Mouse (Mus musculus): ENCODE data around the gene Olfr646. TPM values are rescaled to one million over a fixed set of nuclear protein-coding genes. Genes with fewer than 3 reads are reported as not detected.

Olfr646 gene
- not detected for total RNA-seq (2021)
- long read RNA-seq = 0 reads

GRCm38 (mm10) chr7:104104757-104104972, at the start of gene Olfr646:
Olfr646 (plus strand) TSS chr7:104104873.
- DNase-seq (ENCODE audit: low spot score in 2 of 2) = no peak

- DNase-seq (ENCODE audit: low spot score in 2 of 2) = no peak
Measured at GRCm38 (mm10) chr7:104059215-104059614, 45.5 kb upstream of the Olfr646 start.

GRCm38 (mm10) chr7:104061345-104061744, 43.3 kb upstream of the Olfr646 start, which contains the start of gene 4930516K23Rik:
4930516K23Rik (minus strand) TSS chr7:104061445.
- no peak for DNase-seq (ENCODE audit: low spot score in 2 of 2)

DNA sequence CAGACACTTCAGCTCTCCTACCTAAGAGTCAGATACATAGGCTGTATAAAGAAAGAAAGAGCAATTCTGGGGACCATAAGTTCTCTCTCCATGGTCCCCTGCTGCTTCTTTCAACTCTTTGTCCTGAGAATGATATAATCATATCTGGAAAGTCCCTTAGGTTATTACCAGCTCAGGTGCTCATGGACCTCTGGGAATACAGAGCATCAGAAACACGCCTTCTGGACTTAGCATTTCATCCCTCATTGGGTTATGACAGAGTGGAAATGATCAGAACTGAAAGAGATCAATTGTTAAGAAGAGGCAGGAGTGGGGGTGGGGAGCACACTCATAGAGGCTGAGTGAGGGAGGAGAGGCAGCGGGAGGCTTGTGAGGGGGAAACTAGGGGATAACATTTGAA, 32.9 kb upstream of the Olfr646 start, which contains the start of gene Olfr644:
Gene Olfr644, minus strand, starts transcription at position 101 of the 400 bp plus-strand sequence.
- no peak for DNase-seq (ENCODE audit: low spot score in 2 of 2)

DNA sequence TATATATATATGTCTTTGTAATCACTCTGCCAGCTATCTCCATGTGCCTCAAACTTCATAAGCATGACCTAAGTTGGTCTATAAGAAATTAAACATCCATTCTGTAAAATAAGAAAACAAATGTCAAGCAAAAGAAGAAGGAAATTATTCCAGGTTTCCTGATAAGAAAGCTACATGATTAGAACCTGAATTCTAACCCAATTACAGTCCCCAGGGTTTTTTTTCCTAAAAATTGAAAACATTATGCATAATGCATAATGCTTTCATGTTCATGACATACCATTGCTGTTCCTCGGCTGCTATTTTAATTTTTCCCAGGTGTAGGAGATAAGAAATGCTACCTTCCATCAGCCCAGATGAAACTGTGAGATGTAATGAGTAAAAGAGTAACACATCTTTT, 19.3 kb upstream of the Olfr646 start, which contains the start of gene Olfr645:
Gene Olfr645, minus strand, starts transcription at position 101 of the 400 bp plus-strand sequence.
- no peak for DNase-seq (ENCODE audit: low spot score in 2 of 2)

GRCm38 (mm10) chr7:104103913-104104756, 538 bp upstream of the Olfr646 start:
- no peak for DNase-seq (ENCODE audit: low spot score in 2 of 2)

DNA sequence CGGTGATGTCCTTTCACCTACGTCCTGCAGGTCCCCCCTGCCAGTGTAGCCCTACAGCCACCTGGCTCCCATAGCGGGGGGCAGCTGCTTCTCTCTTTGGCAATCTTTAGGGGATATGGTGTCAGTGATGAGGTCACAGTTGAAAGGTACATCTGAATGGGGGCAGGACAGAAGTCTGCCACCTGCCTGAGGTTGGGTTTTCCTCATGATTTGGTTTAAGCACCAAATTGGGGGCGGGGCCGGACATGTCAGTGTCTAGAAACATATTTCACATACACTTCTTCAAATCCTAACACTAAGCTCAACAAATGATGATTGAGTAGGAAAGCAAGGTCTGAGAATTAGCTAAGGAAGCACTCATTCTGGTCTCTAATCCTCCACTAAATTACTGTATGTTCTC, 25.1 kb downstream of the Olfr646 start, which contains the start of gene Ubqln5:
Gene Ubqln5, minus strand, starts transcription at position 101 of the 400 bp plus-strand sequence.
- no peak for DNase-seq (ENCODE audit: low spot score in 2 of 2)

DNA sequence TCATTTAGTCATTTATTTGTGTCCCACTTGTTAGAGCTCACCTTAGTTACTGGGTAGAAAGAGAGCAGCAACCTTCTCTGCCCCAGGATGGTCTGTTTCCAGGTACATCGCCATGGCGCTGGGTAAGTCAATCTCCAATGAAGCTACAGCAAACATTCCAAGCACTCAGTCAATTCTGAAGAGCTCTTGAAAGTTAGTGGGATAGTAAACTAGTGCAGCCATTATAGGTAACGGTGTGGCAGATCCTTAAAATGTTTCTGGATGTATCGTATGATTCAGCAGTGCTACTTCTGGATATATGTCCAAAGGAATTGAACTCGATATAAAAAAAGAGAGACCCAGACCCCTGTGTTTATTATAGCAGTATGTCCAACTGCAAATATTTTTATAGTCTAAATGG, 32.6 kb downstream of the Olfr646 start, which contains the start of gene Olfr643:
Gene Olfr643, minus strand, starts transcription at position 101 of the 400 bp plus-strand sequence.
- DNase-seq (ENCODE audit: low spot score in 2 of 2) = no peak

- no peak for DNase-seq (ENCODE audit: low spot score in 2 of 2)
Measured at GRCm38 (mm10) chr7:104143179-104143578, 38.5 kb downstream of the Olfr646 start, which contains the start of gene Ubqln3. Ubqln3 (minus strand) TSS chr7:104143279.

GRCm38 (mm10) chr7:104150456-104150855, 45.8 kb downstream of the Olfr646 start, which contains the start of gene Ubqlnl:
Ubqlnl (minus strand) TSS chr7:104150556.
- DNase-seq (ENCODE audit: low spot score in 2 of 2) = no peak

Other genes starting within 250 kb of the Olfr646 start
- not detected for gene Olfr66, start 218.6 kb upstream of the Olfr646 start, total RNA-seq (2021)
- gene Olfr64, start 210.4 kb upstream of the Olfr646 start, total RNA-seq (2021) = not detected
- not detected for gene Olfr65, start 201.4 kb upstream of the Olfr646 start, total RNA-seq (2021)
- gene Olfr631, start 176.0 kb upstream of the Olfr646 start, total RNA-seq (2021) = not detected
- gene Olfr632, start 170.5 kb upstream of the Olfr646 start, total RNA-seq (2021) = not detected
- gene Olfr633, start 160.4 kb upstream of the Olfr646 start, total RNA-seq (2021) = not detected
- gene Olfr635, start 133.7 kb upstream of the Olfr646 start, total RNA-seq (2021) = under 1 TPM; 0.11 TPM
- gene Olfr638, start 106.1 kb upstream of the Olfr646 start, total RNA-seq (2021) = not detected
- gene Olfr639, start 87.6 kb upstream of the Olfr646 start, total RNA-seq (2021) = under 1 TPM; 0.09 to 0.16 TPM
- not detected for gene Olfr640, start 79.3 kb upstream of the Olfr646 start, total RNA-seq (2021)
- gene Olfr641, start 69.4 kb upstream of the Olfr646 start, total RNA-seq (2021) = not detected
- gene Olfr642, start 52.2 kb upstream of the Olfr646 start, total RNA-seq (2021) = not detected
- not detected for gene 4930516K23Rik, start 43.4 kb upstream of the Olfr646 start, total RNA-seq (2021)
- not detected for gene Olfr644, start 33.0 kb upstream of the Olfr646 start, total RNA-seq (2021)
- gene Olfr645, start 19.4 kb upstream of the Olfr646 start, total RNA-seq (2021) = not detected
- gene Ubqln5, start 25.0 kb downstream of the Olfr646 start, total RNA-seq (2021) = not detected
- gene Olfr643, start 32.5 kb downstream of the Olfr646 start, total RNA-seq (2021) = not detected
- gene Ubqln3, start 38.4 kb downstream of the Olfr646 start, total RNA-seq (2021) = not detected
- not detected for gene Ubqlnl, start 45.7 kb downstream of the Olfr646 start, total RNA-seq (2021)
- not detected for gene Olfm5, start 60.0 kb downstream of the Olfr646 start, total RNA-seq (2021)
- under 1 TPM; 0.11 to 0.18 TPM for gene Olfr648, start 78.5 kb downstream of the Olfr646 start, total RNA-seq (2021)
- not detected for gene Olfr649, start 91.1 kb downstream of the Olfr646 start, total RNA-seq (2021)
- under 1 TPM; 0.41 to 0.47 TPM for gene Trim6, start 113.9 kb downstream of the Olfr646 start, total RNA-seq (2021)
- 1 to 10 TPM; 1.1 to 1.2 TPM for gene Trim34a, start 139.6 kb downstream of the Olfr646 start, total RNA-seq (2021)
- under 1 TPM; 0.42 to 0.62 TPM for gene Trim5, start 183.2 kb downstream of the Olfr646 start, total RNA-seq (2021)
- gene Trim12a, start 210.6 kb downstream of the Olfr646 start, total RNA-seq (2021) = 1 to 10 TPM; 2.1 to 2.2 TPM
- not detected for gene Trim34b, start 224.6 kb downstream of the Olfr646 start, total RNA-seq (2021)
- 1 to 10 TPM; 1.4 to 1.9 TPM for gene Trim12c, start 248.5 kb downstream of the Olfr646 start, total RNA-seq (2021)

Measured in layer of hippocampus, postnatal 10 days (tissue).